Mouse (Mus musculus) lung, adult 2 months (tissue): ENCODE data around the gene Slc35b2.
A peak's percentile ranks its signal among the peaks of the same experiment; 100 is the strongest.

ENCODE experiments used
- CTCF ChIP-seq: fragments of 200-500 bp; IDR thresholded peaks from 2 replicates; pipeline ENCODE4 v1.5.1; 2011; ENCODE audit warnings: mild to moderate bottlenecking, low read length, control low read depth; ENCODE audit not compliant: insufficient read depth
- POLR2A ChIP-seq: fragments of 200-500 bp; IDR thresholded peaks from 2 replicates; pipeline ENCODE4 v1.6.1; 2011; ENCODE audit warnings: low read depth, mild to moderate bottlenecking, control low read depth, low read length, borderline replicate concordance; ENCODE audit errors: extremely low read depth

GRCm38 (mm10) chr17:45582715-45583355 lies 19.2 kb downstream of the Slc35b2 start:
- TF ChIP-seq POLR2A (no peak), CTCF (peak; percentile 53)
